Mouse (Mus musculus) liver, embryonic 14.5 days (tissue): Measurements from ENCODE around the gene Lpcat3.

ENCODE experiments used
- CTCF ChIP-seq: IDR thresholded peaks from 2 replicates; pipeline ENCODE4 v1.5.1; 2016; ENCODE audit warnings: antibody characterized with exemption, low read depth, control low read depth
- EP300 ChIP-seq: IDR thresholded peaks from 2 replicates; pipeline ENCODE4 v1.6.1; 2016; ENCODE audit warnings: antibody characterized with exemption, low read depth

- TF ChIP-seq CTCF (no peak), EP300 (no peak)
Observed at GRCm38 (mm10) chr6:124708289-124708889, 45.6 kb downstream of the Lpcat3 start.
